ENCODE assay signal across 8 mouse cellular contexts in the genomic region with DNA sequence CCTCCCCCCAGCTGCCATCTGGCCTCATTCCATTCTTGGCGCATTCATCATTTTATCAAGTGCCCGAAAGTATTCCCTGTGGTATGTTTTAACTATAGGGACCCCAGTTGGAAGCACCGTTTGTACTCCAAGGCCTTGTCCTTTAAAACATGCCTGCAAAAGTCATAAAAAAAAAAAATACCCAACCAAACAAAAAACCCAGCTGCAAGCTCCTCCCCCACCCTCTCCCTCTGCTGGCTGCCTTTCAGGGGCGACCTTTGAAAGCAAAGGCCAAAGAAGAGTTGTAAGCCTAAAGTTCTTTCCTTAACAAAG. TPM values are rescaled to one million over a fixed set of nuclear protein-coding genes. Genes with fewer than 3 reads are reported as not detected.
DNase-seq lines count a peak whose midpoint lies in the region; ATAC-seq and TF ChIP-seq lines count a peak whose summit lies in the region.

No protein-coding gene starts in this region.

- peaks cover 36% of the 10 kb centered on the region for H3K36me3 ChIP-seq in hindbrain, embryonic 10.5 days
- H3K36me3 ChIP-seq in limb, embryonic 12.5 days = peaks cover 45% of the 10 kb centered on the region
- H3K36me3 ChIP-seq in myocyte (ENCODE audit: control insufficient read depth, insufficient read depth) = no peaks in the 10 kb centered on the region

- no peaks in the 10 kb centered on the region for H3K9me3 ChIP-seq in hindbrain, embryonic 10.5 days
- H3K9me3 ChIP-seq in limb, embryonic 12.5 days = no peaks in the 10 kb centered on the region

- TF ChIP-seq CTCF in brain, embryonic 14.5 days (IDR thresholded peaks at IDR 0.05; ENCODE audit: borderline replicate concordance, extremely low read depth, insufficient read depth, insufficient read length) = no peak

- DNase-seq in ES-CJ7 (ENCODE audit: low read depth, low spot score) = peak; percentile 33
- DNase-seq in brain, embryonic 14.5 days (ENCODE audit: low read depth) = peak; percentile 64
- DNase-seq in hindbrain, embryonic 10.5 days (ENCODE audit: low spot score) = peak; percentile 66
- no peak for DNase-seq in frontal cortex, adult 2 months (ENCODE audit: extremely low spot score in 1 of 2, low spot score in 1 of 2)
- DNase-seq in right cerebral cortex, postnatal 10 days (ENCODE audit: low spot score in 2 of 2) = no peak
- no peak for DNase-seq in spleen, postnatal 36 days (ENCODE audit: low spot score in 2 of 2)

- TF ChIP-seq POLR2A in brain, embryonic 14.5 days (IDR thresholded peaks at IDR 0.05; ENCODE audit: borderline replicate concordance, extremely low read depth, insufficient read depth, insufficient read length, poor library complexity, severe bottlenecking) = no peak
- no peak for TF ChIP-seq POLR2A in myocyte (IDR thresholded peaks at IDR 0.05; ENCODE audit: insufficient read length, low read depth)

- H3K27me3 ChIP-seq in hindbrain, embryonic 10.5 days (ENCODE audit: insufficient read depth, poor library complexity, severe bottlenecking) = peaks cover 22% of the 10 kb centered on the region
- no peaks in the 10 kb centered on the region for H3K27me3 ChIP-seq in limb, embryonic 12.5 days
- H3K27me3 ChIP-seq in myocyte (ENCODE audit: control insufficient read depth, insufficient read depth, insufficient read length) = no peaks in the 10 kb centered on the region

- peak overlapping the region; percentile 70 for H3K4me2 ChIP-seq in limb, embryonic 12.5 days
- peak overlapping the region; percentile 30 for H3K4me2 ChIP-seq in myocyte (ENCODE audit: low read depth)

- no peaks in the 10 kb centered on the region for H3K79me2 ChIP-seq in myocyte (ENCODE audit: control insufficient read depth, insufficient read depth)

- H3K9ac ChIP-seq in limb, embryonic 12.5 days (replicated peaks) = peak overlapping the region; percentile 99

- H3ac ChIP-seq in myocyte (ENCODE audit: control insufficient read depth, insufficient read length) = no peak overlapping the region

- H3K4me3 ChIP-seq in hindbrain, embryonic 10.5 days = peak overlapping the region; percentile 95
- peak overlapping the region; percentile 98 for H3K4me3 ChIP-seq in limb, embryonic 12.5 days (replicated peaks)
- H3K4me3 ChIP-seq in myocyte = peak overlapping the region; percentile 28

- WGBS in hindbrain, embryonic 10.5 days = under 1% methylated on average over 4 of the region's 4 CpGs
- 0% methylated on average over 4 of the region's 4 CpGs for WGBS in limb, embryonic 12.5 days

- H3K27ac ChIP-seq in hindbrain, embryonic 10.5 days = peak overlapping the region; percentile 95
- peak overlapping the region; percentile 95 for H3K27ac ChIP-seq in limb, embryonic 12.5 days

- peaks cover 75% of the 10 kb centered on the region for H3K4me1 ChIP-seq in hindbrain, embryonic 10.5 days (replicated peaks)
- H3K4me1 ChIP-seq in limb, embryonic 12.5 days (replicated peaks) = peaks cover 72% of the 10 kb centered on the region

- no peak for ATAC-seq in limb, embryonic 12.5 days (ENCODE audit: insufficient number of reproducible peaks, insufficient read depth, low FRiP score, low TSS enrichment, low read depth)

TF ChIP-seq in myocyte, 11 proteins besides CTCF, POLR2A, EP300 and RAD21:
- TF ChIP-seq MAX (IDR thresholded peaks at IDR 0.05; ENCODE audit: low read depth) = no peak
- no peak for TF ChIP-seq MYOG (IDR thresholded peaks at IDR 0.05; ENCODE audit: control insufficient read depth in 1 of 3, insufficient read depth in 1 of 3, insufficient read length in 2 of 3, low read depth in 2 of 3)
- no peak for TF ChIP-seq CEBPB (IDR thresholded peaks at IDR 0.05; ENCODE audit: insufficient read depth, poor library complexity, severe bottlenecking)
- TF ChIP-seq TCF12 (IDR thresholded peaks at IDR 0.05; ENCODE audit: insufficient read depth, poor library complexity, severe bottlenecking) = no peak
- TF ChIP-seq TCF3 (IDR thresholded peaks at IDR 0.05; ENCODE audit: insufficient read length, low read depth) = no peak
- no peak for TF ChIP-seq USF1 (IDR thresholded peaks at IDR 0.05; ENCODE audit: low read depth)
- TF ChIP-seq POLR2AphosphoS2 (IDR thresholded peaks at IDR 0.05; ENCODE audit: insufficient read length, low read depth) = no peak
- TF ChIP-seq REST (IDR thresholded peaks at IDR 0.05; ENCODE audit: insufficient read depth, insufficient read length) = no peak
- TF ChIP-seq SRF (IDR thresholded peaks at IDR 0.05; ENCODE audit: control insufficient read depth, insufficient read length, low read depth) = no peak
- TF ChIP-seq E2F4 (IDR thresholded peaks at IDR 0.05; ENCODE audit: insufficient read depth) = no peak
- no peak for TF ChIP-seq MYOD1 (IDR thresholded peaks at IDR 0.05; ENCODE audit: control insufficient read depth in 1 of 3, insufficient read length in 2 of 3, low read depth in 2 of 3)
TF ChIP-seq in myocyte: peak in this region for 0.

RNA-seq across cellular contexts. Expression of a gene that starts 1.2 kb away (rescaled TPM):
- polyA plus RNA-seq in brain, embryonic 14.5 days (2012; rRNA removed) = 16.0 and 22.4 TPM in 2 replicates
- polyA plus RNA-seq in hindbrain, embryonic 10.5 days (2016; fragmentation: Nextera tagmentation; extraction: Ambion mirVana) = 30.5 and 32.7 TPM in 2 replicates
- 156 and 176 TPM in 2 replicates for polyA plus RNA-seq in limb, embryonic 12.5 days (2016; fragmentation: Nextera tagmentation; extraction: Ambion mirVana)
- polyA plus RNA-seq in myocyte (2012; fragmentation: generic; extraction: Trizol) = 2.4 TPM
- polyA plus RNA-seq in frontal cortex, adult 2 months (2012; rRNA removed) = 191 and 225 TPM in 2 replicates

Comparison
In these comparisons a context has a peak if more than half of its experiments do, and no peak if none do; other contexts are left out.
1. DNase-seq: peak in ES-CJ7 (single experiment), brain, embryonic 14.5 days (single experiment) and hindbrain, embryonic 10.5 days (single experiment); none in frontal cortex, adult 2 months (0 of 2), right cerebral cortex, postnatal 10 days (0 of 2) and spleen, postnatal 36 days (0 of 2).
2. H3K4me3 ChIP-seq: peak in every context shown above with its lines; median percentile 98 in limb, embryonic 12.5 days; 95 in hindbrain, embryonic 10.5 days; 28 in myocyte.